Comparison of ENCODE assay signal across 14 mouse cellular contexts in the genomic region with DNA sequence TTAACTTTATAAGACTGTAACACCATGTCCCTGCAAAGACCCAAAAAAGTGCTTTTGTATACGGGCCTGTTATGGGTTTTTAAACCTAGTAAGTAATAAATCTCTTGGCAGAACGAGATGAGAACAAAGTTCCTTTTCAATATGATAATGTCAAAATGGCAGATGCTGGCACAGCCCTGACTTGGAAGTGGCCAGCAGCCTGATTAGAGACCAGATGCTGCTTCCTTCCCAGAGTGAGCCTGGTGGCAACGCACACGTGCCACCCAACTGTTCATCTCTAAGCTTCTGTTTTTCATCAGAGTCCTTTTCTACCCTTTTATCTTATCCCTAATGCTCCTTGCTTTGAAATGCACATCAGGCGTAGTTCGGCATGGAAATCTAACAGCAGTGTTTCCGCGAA. TPM values are rescaled to one million over a fixed set of nuclear protein-coding genes. Genes with fewer than 3 reads are reported as not detected.
DNase-seq lines count a peak whose midpoint lies in the region; ATAC-seq lines count a peak whose summit lies in the region.
"Had no signal": no experiment of that assay in that cellular context is flagged by ENCODE, and none has a peak within 500 bp of the region (broad histone marks: within the 10 kb centered on the region; RNA-seq: fewer than 3 reads in every experiment).

No protein-coding gene starts in this region.

- no peaks in the 10 kb centered on the region for H3K36me3 ChIP-seq in forebrain, embryonic 10.5 days (replicated peaks)
- no peaks in the 10 kb centered on the region for H3K36me3 ChIP-seq in forebrain, embryonic 16.5 days (ENCODE audit: control insufficient read depth, insufficient read depth)
- H3K36me3 ChIP-seq in neural tube, embryonic 12.5 days: no peaks in the 10 kb centered on the region
- no peaks in the 10 kb centered on the region for H3K36me3 ChIP-seq in neural tube, embryonic 15.5 days
- H3K36me3 ChIP-seq in limb, embryonic 10.5 days: no peaks in the 10 kb centered on the region
- H3K36me3 ChIP-seq: embryonic facial prominence, embryonic 15.5 days; heart, embryonic 13.5 days; hindbrain, embryonic 10.5 days; liver, embryonic 12.5 days had no signal

- WGBS in forebrain, embryonic 10.5 days: 62% methylated on average over 8 of the region's 8 CpGs
- WGBS in forebrain, embryonic 16.5 days: 28% methylated on average over 8 of the region's 8 CpGs
- 39% methylated on average over 8 of the region's 8 CpGs for WGBS in neural tube, embryonic 12.5 days
- WGBS in neural tube, embryonic 15.5 days: 35% methylated on average over 8 of the region's 8 CpGs
- WGBS in limb, embryonic 10.5 days: 43% methylated on average over 8 of the region's 8 CpGs

- no peaks in the 10 kb centered on the region; the same call in 1 of the 2 replicates for H3K9me3 ChIP-seq in forebrain, embryonic 10.5 days
- no peaks in the 10 kb centered on the region for H3K9me3 ChIP-seq in forebrain, embryonic 16.5 days (ENCODE audit: control insufficient read depth, low read length)
- no peaks in the 10 kb centered on the region for H3K9me3 ChIP-seq in neural tube, embryonic 12.5 days
- no peaks in the 10 kb centered on the region for H3K9me3 ChIP-seq in neural tube, embryonic 15.5 days (replicated peaks)
- H3K9me3 ChIP-seq in limb, embryonic 10.5 days (replicated peaks): no peaks in the 10 kb centered on the region
- H3K9me3 ChIP-seq: embryonic facial prominence, embryonic 15.5 days; heart, embryonic 13.5 days; hindbrain, embryonic 10.5 days; liver, embryonic 12.5 days had no signal

- H3K4me2 ChIP-seq in forebrain, embryonic 16.5 days (ENCODE audit: low read length): no peak overlapping the region
- H3K4me2 ChIP-seq in neural tube, embryonic 12.5 days (replicated peaks): no peak overlapping the region
- H3K4me2 ChIP-seq in neural tube, embryonic 15.5 days: no peak overlapping the region
- H3K4me2 ChIP-seq: embryonic facial prominence, embryonic 15.5 days; heart, embryonic 13.5 days; liver, embryonic 12.5 days had no signal

- H3K4me1 ChIP-seq in forebrain, embryonic 10.5 days: peaks cover 41% of the 10 kb centered on the region
- H3K4me1 ChIP-seq in forebrain, embryonic 16.5 days (replicated peaks; ENCODE audit: control insufficient read depth, insufficient read depth, low read length): peaks cover 10% of the 10 kb centered on the region
- peaks cover 32% of the 10 kb centered on the region for H3K4me1 ChIP-seq in neural tube, embryonic 12.5 days
- peaks cover 23% of the 10 kb centered on the region for H3K4me1 ChIP-seq in neural tube, embryonic 15.5 days
- peaks cover 32% of the 10 kb centered on the region for H3K4me1 ChIP-seq in limb, embryonic 10.5 days
- H3K4me1 ChIP-seq: liver, embryonic 12.5 days had no signal

- H3K27me3 ChIP-seq in forebrain, embryonic 10.5 days (ENCODE audit: poor library complexity, severe bottlenecking): no peaks in the 10 kb centered on the region
- no peaks in the 10 kb centered on the region for H3K27me3 ChIP-seq in forebrain, embryonic 16.5 days (replicated peaks; ENCODE audit: control insufficient read depth, insufficient read depth, low read length)
- H3K27me3 ChIP-seq in neural tube, embryonic 12.5 days (replicated peaks): no peaks in the 10 kb centered on the region
- H3K27me3 ChIP-seq in neural tube, embryonic 15.5 days (replicated peaks): no peaks in the 10 kb centered on the region
- H3K27me3 ChIP-seq in limb, embryonic 10.5 days (ENCODE audit: low read depth, poor library complexity, severe bottlenecking): no peaks in the 10 kb centered on the region
- H3K27me3 ChIP-seq: embryonic facial prominence, embryonic 15.5 days; heart, embryonic 13.5 days; liver, embryonic 12.5 days had no signal

- peak overlapping the region; percentile 83 for H3K27ac ChIP-seq in forebrain, embryonic 10.5 days
- H3K27ac ChIP-seq in forebrain, embryonic 16.5 days (ENCODE audit: low read length): no peak overlapping the region
- no peak overlapping the region for H3K27ac ChIP-seq in neural tube, embryonic 12.5 days
- H3K27ac ChIP-seq in neural tube, embryonic 15.5 days (replicated peaks): no peak overlapping the region
- 0 out of 2 replicates have a peak overlapping the region, but pooled peaks have one; percentile 59 for H3K27ac ChIP-seq in limb, embryonic 10.5 days
- H3K27ac ChIP-seq: embryonic facial prominence, embryonic 15.5 days; heart, embryonic 13.5 days; layer of hippocampus, adult 2 months; liver, embryonic 12.5 days had no signal

- no peak for DNase-seq in forebrain, embryonic 10.5 days (ENCODE audit: extremely low spot score, low spot score)
- DNase-seq in limb, embryonic 10.5 days (ENCODE audit: low spot score): no peak
- DNase-seq in retina, postnatal 1 day: peak; percentile 40
- DNase-seq in right cerebral cortex, postnatal 10 days (ENCODE audit: low spot score in 2 of 2): no peak
- no peak for DNase-seq in spleen, postnatal 4 days (ENCODE audit: low spot score in 2 of 2)
- DNase-seq: kidney, adult 8-10 months had no signal

- no peak overlapping the region for H3K4me3 ChIP-seq in forebrain, embryonic 10.5 days
- H3K4me3 ChIP-seq in forebrain, embryonic 16.5 days (replicated peaks; ENCODE audit: low read length): no peak overlapping the region
- H3K4me3 ChIP-seq in neural tube, embryonic 12.5 days: no peak overlapping the region
- H3K4me3 ChIP-seq in neural tube, embryonic 15.5 days (replicated peaks): no peak overlapping the region
- no peak overlapping the region for H3K4me3 ChIP-seq in limb, embryonic 10.5 days
- H3K4me3 ChIP-seq: embryonic facial prominence, embryonic 15.5 days; heart, embryonic 13.5 days; hindbrain, embryonic 10.5 days; layer of hippocampus, adult 2 months; liver, embryonic 12.5 days had no signal

- no peak; the same call in 1 of the 2 replicates for ATAC-seq in forebrain, embryonic 16.5 days
- 0 out of 2 replicates have a peak, but pooled peaks have one; percentile 30 for ATAC-seq in neural tube, embryonic 12.5 days (ENCODE audit: low FRiP score, low read depth)
- ATAC-seq in neural tube, embryonic 15.5 days (ENCODE audit: low FRiP score): no peak
- ATAC-seq: liver, embryonic 12.5 days had no signal

- no peak overlapping the region for H3K9ac ChIP-seq in forebrain, embryonic 16.5 days (replicated peaks; ENCODE audit: low read depth, low read length)
- no peak overlapping the region for H3K9ac ChIP-seq in neural tube, embryonic 12.5 days
- no peak overlapping the region for H3K9ac ChIP-seq in neural tube, embryonic 15.5 days (replicated peaks)
- H3K9ac ChIP-seq: embryonic facial prominence, embryonic 15.5 days; heart, embryonic 13.5 days; liver, embryonic 12.5 days had no signal

RNA-seq across cellular contexts. Expression of a gene that starts 33.2 kb away (rescaled TPM):
- polyA plus RNA-seq in forebrain, embryonic 10.5 days (2016; fragmentation: Nextera tagmentation; extraction: Ambion mirVana): not detected in 2 replicates
- polyA plus RNA-seq in forebrain, embryonic 16.5 days (2015; fragmentation: Nextera tagmentation; extraction: Ambion mirVana): not detected in 2 replicates
- polyA plus RNA-seq in neural tube, embryonic 12.5 days (2016; fragmentation: Nextera tagmentation; extraction: Ambion mirVana): not detected in 2 replicates
- polyA plus RNA-seq in neural tube, embryonic 15.5 days (2015; fragmentation: Nextera tagmentation; extraction: Ambion mirVana): 13.1 TPM in 1 of 2 replicates, not detected in the other
- polyA plus RNA-seq in limb, embryonic 10.5 days (2016; fragmentation: Nextera tagmentation; extraction: Ambion mirVana): not detected in 2 replicates
- polyA plus RNA-seq: hindbrain, embryonic 10.5 days had no signal

RNA-seq across cellular contexts. Expression of a gene that starts 57.9 kb away (rescaled TPM):
- not detected in 2 replicates for polyA plus RNA-seq in forebrain, embryonic 10.5 days (2016; fragmentation: Nextera tagmentation; extraction: Ambion mirVana)
- polyA plus RNA-seq in forebrain, embryonic 16.5 days (2015; fragmentation: Nextera tagmentation; extraction: Ambion mirVana): 0.05 and 0.07 TPM in 2 replicates
- polyA plus RNA-seq in neural tube, embryonic 12.5 days (2016; fragmentation: Nextera tagmentation; extraction: Ambion mirVana): 0.10 TPM in 2 replicates
- polyA plus RNA-seq in neural tube, embryonic 15.5 days (2015; fragmentation: Nextera tagmentation; extraction: Ambion mirVana): 0.04 and 11.6 TPM in 2 replicates
- polyA plus RNA-seq in limb, embryonic 10.5 days (2016; fragmentation: Nextera tagmentation; extraction: Ambion mirVana): 0.08 and 0.58 TPM in 2 replicates

RNA-seq across cellular contexts. Expression of a gene that starts 58.0 kb away (rescaled TPM):
- 61.3 and 65.8 TPM in 2 replicates for polyA plus RNA-seq in forebrain, embryonic 10.5 days (2016; fragmentation: Nextera tagmentation; extraction: Ambion mirVana)
- polyA plus RNA-seq in forebrain, embryonic 16.5 days (2015; fragmentation: Nextera tagmentation; extraction: Ambion mirVana): 44.1 and 44.4 TPM in 2 replicates
- polyA plus RNA-seq in neural tube, embryonic 12.5 days (2016; fragmentation: Nextera tagmentation; extraction: Ambion mirVana): 55.7 and 63.8 TPM in 2 replicates
- polyA plus RNA-seq in neural tube, embryonic 15.5 days (2015; fragmentation: Nextera tagmentation; extraction: Ambion mirVana): 50.1 and 53.8 TPM in 2 replicates
- 46.8 and 54.4 TPM in 2 replicates for polyA plus RNA-seq in limb, embryonic 10.5 days (2016; fragmentation: Nextera tagmentation; extraction: Ambion mirVana)

Comparison
In these comparisons a context has a peak if more than half of its experiments do, and no peak if none do; other contexts are left out.
1. H3K27ac ChIP-seq: peak in forebrain, embryonic 10.5 days (single experiment) and limb, embryonic 10.5 days (single experiment); none in forebrain, embryonic 16.5 days (single experiment), neural tube, embryonic 12.5 days (single experiment) and neural tube, embryonic 15.5 days (single experiment).